Mouse (Mus musculus): ENCODE results near the gene Cela2a. TPM values are rescaled to one million over a fixed set of nuclear protein-coding genes. Genes with fewer than 3 reads are reported as not detected.

The Cela2a gene
- total and polyA plus RNA-seq, 3 experiments, result 0.25 TPM; not detected in 2

GRCm38 (mm10) chr4:141766668-141767352, 59.1 kb downstream of the Cela2a start:
- DNase-seq, result no peak

GRCm38 (mm10) chr4:141766316-141766667, 59.7 kb downstream of the Cela2a start:
- DNase-seq, result no peak

GRCm38 (mm10) chr4:141765008-141765407, 61.0 kb downstream of the Cela2a start:
- no peak for DNase-seq

Other genes with a start within 250 kb of the Cela2a start
- gene Fblim1, start 220.1 kb downstream of the Cela2a start, total RNA-seq (2021), result 10 to 100 TPM in 1 of 2 experiments, 1 to 10 TPM in 1; 9.0 to 23.0 TPM
- gene Fblim1, start 220.1 kb downstream of the Cela2a start, polyA plus RNA-seq (2012; rRNA removed), result 10.4 and 12.8 TPM in 2 replicates
- gene Tmem82, start 207.5 kb downstream of the Cela2a start, total RNA-seq (2021), result 1 to 10 TPM in 1 of 2 experiments, under 1 TPM in 1; 0.93 to 1.6 TPM
- gene Tmem82, start 207.5 kb downstream of the Cela2a start, polyA plus RNA-seq (2012; rRNA removed), result 2.8 TPM in 2 replicates
- 10 to 100 TPM in 1 of 2 experiments, 1 to 10 TPM in 1; 9.2 to 14.2 TPM for gene Slc25a34, start 202.3 kb downstream of the Cela2a start, total RNA-seq (2021)
- 4.3 and 5.7 TPM in 2 replicates for gene Slc25a34, start 202.3 kb downstream of the Cela2a start, polyA plus RNA-seq (2012; rRNA removed)
- 10 to 100 TPM; 47.8 to 73.2 TPM for gene Plekhm2, start 161.3 kb downstream of the Cela2a start, total RNA-seq (2021)
- gene Plekhm2, start 161.3 kb downstream of the Cela2a start, polyA plus RNA-seq (2012; rRNA removed), result 63.1 and 63.4 TPM in 2 replicates
- not detected for gene Rsc1a1, start 140.6 kb downstream of the Cela2a start, total RNA-seq (2021)
- 4.3 and 6.8 TPM in 2 replicates for gene Rsc1a1, start 140.6 kb downstream of the Cela2a start, polyA plus RNA-seq (2012; rRNA removed)
- 10 to 100 TPM; 38.5 to 78.4 TPM for gene Ddi2, start 102.7 kb downstream of the Cela2a start, total RNA-seq (2021)
- 16.8 and 22.1 TPM in 2 replicates for gene Ddi2, start 102.7 kb downstream of the Cela2a start, polyA plus RNA-seq (2012; rRNA removed)
- 10 to 100 TPM; 25.7 to 59.4 TPM for gene Agmat, start 79.5 kb downstream of the Cela2a start, total RNA-seq (2021)
- gene Agmat, start 79.5 kb downstream of the Cela2a start, polyA plus RNA-seq (2012; rRNA removed), result 5.8 and 9.2 TPM in 2 replicates
- 10 to 100 TPM; 21.3 to 29.6 TPM for gene Dnajc16, start 35.2 kb downstream of the Cela2a start, total RNA-seq (2021)
- gene Dnajc16, start 35.2 kb downstream of the Cela2a start, polyA plus RNA-seq (2012; rRNA removed), result 13.2 and 14.4 TPM in 2 replicates
- 10 to 100 TPM; 18.2 to 22.0 TPM for gene Casp9, start 32.5 kb downstream of the Cela2a start, total RNA-seq (2021)
- gene Casp9, start 32.5 kb downstream of the Cela2a start, polyA plus RNA-seq (2012; rRNA removed), result 16.6 and 19.3 TPM in 2 replicates
- not detected for gene Ctrc, start 20.2 kb upstream of the Cela2a start, total RNA-seq (2021)
- not detected in 2 replicates for gene Ctrc, start 20.2 kb upstream of the Cela2a start, polyA plus RNA-seq (2012; rRNA removed)
- 10 to 100 TPM; 26.9 to 30.7 TPM for gene Efhd2, start 48.8 kb upstream of the Cela2a start, total RNA-seq (2021)
- 61.4 and 62.8 TPM in 2 replicates for gene Efhd2, start 48.8 kb upstream of the Cela2a start, polyA plus RNA-seq (2012; rRNA removed)
- gene Fhad1, start 188.9 kb upstream of the Cela2a start, total RNA-seq (2021), result under 1 TPM; 0.43 to 0.79 TPM
- gene Fhad1, start 188.9 kb upstream of the Cela2a start, polyA plus RNA-seq (2012; rRNA removed), result 0.13 and 0.16 TPM in 2 replicates